Mouse (Mus musculus) C2C12 (cell line): ENCODE results near the gene Rnf223. TPM values are rescaled to one million over a fixed set of nuclear protein-coding genes. Genes with fewer than 3 reads are reported as not detected.
A peak's percentile ranks its signal among the peaks of the same experiment; 100 is the strongest.

Experiments used
- H3K27me3 ChIP-seq: one replicate; pipeline ENCODE4 v1.6.1; 2011; ENCODE audit not compliant: control insufficient read depth, insufficient read depth, insufficient read length
- H3K36me3 ChIP-seq: one replicate; pipeline ENCODE4 v1.6.1; 2011; ENCODE audit not compliant: control insufficient read depth, insufficient read depth
- H3K4me3 ChIP-seq: one replicate; pipeline ENCODE4 v1.5.1; 2011; ENCODE audit warnings: mild to moderate bottlenecking, control low read depth; ENCODE audit not compliant: poor library complexity, insufficient read depth, severe bottlenecking
- H3K79me2 ChIP-seq: one replicate; pipeline ENCODE4 v1.6.1; 2011; ENCODE audit not compliant: control insufficient read depth, insufficient read depth
- H3K79me3 ChIP-seq: one replicate; pipeline ENCODE4 v1.6.1; 2011; ENCODE audit warnings: low read depth, control low read depth
- H3ac ChIP-seq: one replicate; pipeline ENCODE3; 2011; ENCODE audit warnings: low read depth; ENCODE audit not compliant: control insufficient read depth, insufficient read length
- CEBPB ChIP-seq: IDR thresholded peaks from one replicate; pipeline ENCODE4 v1.6.1; 2011; ENCODE audit warnings: low read depth, mild to moderate bottlenecking, control low read depth, moderate library complexity
- CTCF ChIP-seq: IDR thresholded peaks from one replicate; pipeline ENCODE4 v1.5.1; 2011; ENCODE audit not compliant: control insufficient read depth, insufficient read depth, insufficient read length
- FOSL1 ChIP-seq: IDR thresholded peaks from one replicate; pipeline ENCODE4 v1.8.0; 2011; ENCODE audit warnings: mild to moderate bottlenecking, low read length; ENCODE audit not compliant: poor library complexity, insufficient read depth, severe bottlenecking
- MAX ChIP-seq: IDR thresholded peaks from one replicate; pipeline ENCODE4 v1.6.1; 2011; ENCODE audit warnings: mild to moderate bottlenecking, control low read depth
- MYOD1 ChIP-seq: IDR thresholded peaks from one replicate; pipeline ENCODE4 v1.6.1; 2011; ENCODE audit warnings: low read depth; ENCODE audit not compliant: control insufficient read depth, insufficient read length
- MYOG ChIP-seq: IDR thresholded peaks from one replicate; pipeline ENCODE4 v1.6.1; 2011; ENCODE audit not compliant: control insufficient read depth, insufficient read length; ENCODE audit errors: extremely low read depth
- USF1 ChIP-seq: IDR thresholded peaks from one replicate; pipeline ENCODE4 v1.6.1; 2011; ENCODE audit warnings: low read depth, mild to moderate bottlenecking, control low read depth, moderate library complexity
- polyA plus RNA-seq: library from polyadenylated mRNA; unstranded; fragments of >200 nt; fragmentation: generic; extraction: Trizol; gene quantifications from one replicate; pipeline ENCODE4 v1.2.1, GENCODE M21; 2012; ENCODE audit warnings: missing spikeins

Gene Rnf223
- polyA plus RNA-seq, 1 experiment, result 0.40 TPM

GRCm38 (mm10) chr4:156097770-156098366 lies 32.4 kb upstream of the Rnf223 start:
- no peaks in the 10 kb centered on the region for H3K79me3 ChIP-seq
- no peak overlapping the region for H3ac ChIP-seq
- no peaks in the 10 kb centered on the region for H3K36me3 ChIP-seq
- H3K4me3 ChIP-seq, result no peak overlapping the region
- H3K79me2 ChIP-seq, result no peaks in the 10 kb centered on the region
- H3K27me3 ChIP-seq, result peaks cover 22% of the 10 kb centered on the region
- TF ChIP-seq MYOG (no peak), CEBPB (no peak), FOSL1 (no peak), USF1 (no peak), MYOD1 (no peak), MAX (no peak), CTCF (no peak)

DNA sequence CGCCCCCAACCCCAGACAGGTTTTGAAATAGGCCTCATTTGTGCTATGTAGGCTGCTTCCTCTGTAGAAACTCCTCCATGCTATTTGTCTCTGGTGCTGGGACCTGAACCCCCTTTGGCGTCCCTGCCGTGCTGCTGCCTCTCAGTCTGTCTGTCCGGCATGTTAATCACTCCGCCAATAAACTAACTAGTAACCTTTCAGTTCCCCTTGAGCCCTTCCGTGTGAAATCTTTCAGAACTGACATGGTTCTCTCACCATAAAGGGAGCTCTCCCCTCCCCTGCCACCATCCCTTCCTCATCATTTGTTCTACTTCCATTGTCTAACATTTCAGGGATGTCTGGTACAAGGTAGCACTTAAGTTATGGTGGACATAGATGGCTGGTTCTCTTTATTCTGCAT lies 30.9 kb upstream of the Rnf223 start:
- Histone ChIP-seq H3K36me3 (no peaks in the 10 kb centered on the region), H3K27me3 (peaks cover 22% of the 10 kb centered on the region), H3K79me3 (no peaks in the 10 kb centered on the region), H3ac (no peak overlapping the region), H3K79me2 (no peaks in the 10 kb centered on the region), H3K4me3 (no peak overlapping the region)
- TF ChIP-seq MAX (no peak), CTCF (no peak), CEBPB (no peak), MYOG (no peak), MYOD1 (no peak), USF1 (no peak), FOSL1 (no peak)

DNA sequence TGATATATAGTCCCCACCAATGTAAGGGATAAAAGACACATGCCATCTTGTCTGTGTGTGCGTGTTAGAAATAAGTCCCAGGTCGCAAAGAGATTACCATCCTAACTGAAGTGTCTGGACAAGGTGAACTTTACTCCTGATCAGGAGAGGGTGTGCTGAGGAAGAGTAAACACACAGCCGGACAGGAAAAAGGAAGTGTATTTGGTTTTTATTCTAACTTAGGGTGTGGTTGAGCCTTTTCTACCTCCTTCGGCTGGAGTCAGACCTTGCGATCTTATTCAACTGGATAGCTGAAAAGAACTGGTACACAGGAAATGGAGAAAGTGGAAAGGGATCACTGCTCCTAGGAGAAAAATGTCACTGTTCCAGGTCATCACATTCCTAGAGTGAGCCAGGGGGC lies 29.8 kb upstream of the Rnf223 start:
- no peak overlapping the region for H3ac ChIP-seq
- H3K79me3 ChIP-seq, result no peaks in the 10 kb centered on the region
- no peaks in the 10 kb centered on the region for H3K79me2 ChIP-seq
- no peaks in the 10 kb centered on the region for H3K36me3 ChIP-seq
- TF ChIP-seq CTCF (no peak), MYOG (no peak), FOSL1 (no peak), MAX (no peak), USF1 (no peak), CEBPB (no peak), MYOD1 (no peak)
- peaks cover 22% of the 10 kb centered on the region for H3K27me3 ChIP-seq
- H3K4me3 ChIP-seq, result no peak overlapping the region

- TF ChIP-seq FOSL1 (no peak), MYOG (no peak), MAX (no peak)
- Histone ChIP-seq H3K36me3 (no peaks in the 10 kb centered on the region), H3ac (no peak overlapping the region), H3K27me3 (peaks cover 22% of the 10 kb centered on the region), H3K79me2 (no peaks in the 10 kb centered on the region), H3K79me3 (no peaks in the 10 kb centered on the region), H3K4me3 (no peak overlapping the region)
Measured at GRCm38 (mm10) chr4:156101481-156101903, 28.8 kb upstream of the Rnf223 start.

GRCm38 (mm10) chr4:156103342-156103741 lies 27.0 kb upstream of the Rnf223 start:
- Histone ChIP-seq H3K79me3 (no peaks in the 10 kb centered on the region), H3K79me2 (no peaks in the 10 kb centered on the region), H3ac (no peak overlapping the region), H3K4me3 (no peak overlapping the region), H3K27me3 (peaks cover 7% of the 10 kb centered on the region), H3K36me3 (no peaks in the 10 kb centered on the region)
- TF ChIP-seq USF1 (no peak), CTCF (no peak), MYOD1 (no peak), MYOG (no peak), MAX (no peak), FOSL1 (no peak), CEBPB (no peak)

DNA sequence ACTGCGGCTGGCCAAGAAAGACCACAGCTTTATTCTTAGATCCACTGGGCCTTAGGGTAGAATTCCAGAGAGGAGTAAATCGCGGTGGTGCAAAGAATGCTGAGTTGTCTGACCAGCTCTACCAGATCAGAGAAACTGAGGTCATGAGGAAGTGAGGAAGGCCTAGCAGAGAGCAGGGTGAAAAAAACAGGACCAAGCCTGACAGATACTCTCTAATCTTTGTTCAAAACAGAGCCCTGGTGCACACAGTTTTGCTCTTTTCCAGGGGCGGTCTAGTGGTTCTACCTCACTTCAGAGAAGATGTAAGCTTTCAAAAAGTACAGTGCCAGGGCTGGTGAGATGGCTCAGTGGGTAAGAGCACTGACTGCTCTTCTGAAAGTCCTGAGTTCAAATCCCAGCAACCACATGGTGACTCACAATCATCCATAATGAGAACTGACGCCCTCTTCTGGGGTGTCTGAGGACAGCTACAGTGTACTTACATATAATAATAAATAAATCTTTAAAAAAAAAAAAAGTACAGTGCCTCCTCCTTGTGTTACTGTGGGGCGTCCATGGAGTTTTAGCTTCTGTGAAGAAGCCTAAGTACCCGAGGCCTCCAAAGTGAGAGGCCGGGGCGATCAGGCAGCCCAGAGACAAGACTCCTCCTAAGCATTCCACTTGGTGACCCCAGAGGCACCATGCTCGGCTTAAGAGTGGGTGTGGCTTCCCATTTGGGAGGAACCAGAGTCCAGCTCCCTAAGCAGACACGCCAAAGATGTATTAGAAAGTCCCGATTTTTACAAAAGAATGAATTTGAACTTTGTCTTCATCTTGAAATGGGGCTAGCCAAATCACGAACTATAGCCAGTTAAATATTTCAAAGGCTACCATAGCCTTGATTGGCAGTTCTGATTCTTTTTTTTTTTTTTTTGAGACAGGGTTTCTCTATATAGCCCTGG lies 21.4 kb upstream of the Rnf223 start:
- Histone ChIP-seq H3K79me2 (peaks cover 33% of the 10 kb centered on the region), H3ac (peak overlapping the region; percentile 66), H3K4me3 (peak overlapping the region; percentile 22), H3K36me3 (no peaks in the 10 kb centered on the region), H3K27me3 (no peaks in the 10 kb centered on the region), H3K79me3 (peaks cover 16% of the 10 kb centered on the region)
- TF ChIP-seq CEBPB (no peak), CTCF (no peak), FOSL1 (no peak), MAX (no peak), MYOD1 (no peak), MYOG (no peak), USF1 (no peak)
